Mouse (Mus musculus) liver, postnatal 0 days (tissue): ENCODE results near the gene Bcl2.

ENCODE experiments used
- CTCF ChIP-seq: sonication (generic); IDR thresholded peaks from 2 replicates; pipeline ENCODE4 v1.5.1; 2016; ENCODE audit warnings: antibody characterized with exemption, low read depth
- EP300 ChIP-seq: IDR thresholded peaks from 2 replicates; pipeline ENCODE4 v1.6.1; 2016; ENCODE audit warnings: antibody characterized with exemption, low read depth, mild to moderate bottlenecking

DNA sequence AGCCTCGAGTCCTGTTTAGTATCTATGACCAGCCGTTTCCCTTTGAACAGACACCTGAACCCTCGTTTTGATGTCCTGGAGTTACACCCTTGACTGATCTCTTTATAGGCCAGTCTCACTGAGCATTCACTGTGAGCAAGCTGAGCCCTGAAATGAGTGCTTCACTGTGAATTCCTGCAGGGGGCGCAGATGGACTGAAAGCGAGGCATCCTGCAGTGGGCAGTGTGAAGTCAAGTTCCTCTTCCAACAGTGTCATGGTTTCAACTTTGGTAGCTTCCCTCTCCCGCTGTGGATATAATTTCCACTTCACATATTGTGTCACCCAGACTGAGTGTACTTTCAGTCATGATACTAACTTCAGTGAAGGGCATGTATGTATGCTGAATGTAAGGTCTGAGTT, 202.5 kb downstream of the Bcl2 start:
- peak; percentile 89 for TF ChIP-seq CTCF
- no peak for TF ChIP-seq EP300
